Mouse (Mus musculus) small intestine, adult 2 months (tissue): ENCODE measurements around the gene Satb2.

Experiments used
- CTCF ChIP-seq: fragments of 200-500 bp; IDR thresholded peaks from 2 replicates; pipeline ENCODE4 v1.5.1; 2012; ENCODE audit warnings: low read depth, mild to moderate bottlenecking, control low read depth, inconsistent platforms, low read length, moderate library complexity, mixed read lengths; ENCODE audit not compliant: insufficient replicate concordance, insufficient read length; ENCODE audit errors: extremely low read depth
- POLR2A ChIP-seq: fragments of 200-500 bp; IDR thresholded peaks from 2 replicates; pipeline ENCODE4 v1.6.1; 2012; ENCODE audit warnings: low read depth, mild to moderate bottlenecking, control low read depth, inconsistent platforms, low read length, moderate library complexity

GRCm38 (mm10) chr1:56976044-56976824 is 2.2 kb downstream of the Satb2 start:
- TF ChIP-seq CTCF: no peak
- TF ChIP-seq POLR2A: no peak
